Mouse (Mus musculus) heart, embryonic 15.5 days (tissue): ENCODE data around the gene Naa60. TPM values are rescaled to one million over a fixed set of nuclear protein-coding genes. Genes with fewer than 3 reads are reported as not detected.

Experiments used
- ATAC-seq: fragments of 200-750 bp; cut with Nextera tagmentation; replicated peaks from 2 replicates; pipeline ENCODE4 v1.8.0; 2017; ENCODE audit warnings: low read depth, moderate TSS enrichment; ENCODE audit not compliant: insufficient number of reproducible peaks, insufficient read depth, low FRiP score
- H3K27ac ChIP-seq: fragments of 300-500 bp; sonication (generic); 2 replicates; pipeline ENCODE4 v1.5.1; 2015; ENCODE audit warnings: mild to moderate bottlenecking, inconsistent platforms
- H3K27me3 ChIP-seq: fragments of 300-500 bp; sonication (generic); 2 replicates; pipeline ENCODE4 v1.6.1; 2015; ENCODE audit warnings: inconsistent platforms
- H3K36me3 ChIP-seq: fragments of 300-500 bp; sonication (generic); 2 replicates; pipeline ENCODE4 v1.6.1; 2015; ENCODE audit warnings: mild to moderate bottlenecking, inconsistent platforms
- H3K4me1 ChIP-seq: fragments of 300-500 bp; sonication (generic); replicated peaks from 2 replicates; pipeline ENCODE4 v1.6.1; 2015; ENCODE audit warnings: inconsistent platforms
- H3K4me2 ChIP-seq: fragments of 300-500 bp; sonication (generic); 2 replicates; pipeline ENCODE4 v1.6.1; 2015; ENCODE audit warnings: inconsistent platforms, mild to moderate bottlenecking, moderate library complexity
- H3K4me3 ChIP-seq: fragments of 300-500 bp; sonication (generic); 2 replicates; pipeline ENCODE4 v1.5.1; 2015; ENCODE audit warnings: mild to moderate bottlenecking, inconsistent platforms
- H3K9ac ChIP-seq: fragments of 300-500 bp; sonication (generic); 2 replicates; pipeline ENCODE4 v1.6.1; 2015; ENCODE audit warnings: mild to moderate bottlenecking, inconsistent platforms
- H3K9me3 ChIP-seq: fragments of 300-500 bp; sonication (generic); replicated peaks from 2 replicates; pipeline ENCODE4 v1.6.1; 2016; ENCODE audit warnings: inconsistent platforms
- WGBS: fragments of 180-500 bp; shearing (Covaris S2); methylation state at CpG from one replicate; pipeline ENCODE4 v1.1.7; 2015; ENCODE audit warnings: mixed read lengths; 5-methylcytosine and 5-hydroxymethylcytosine counted together
- microRNA-seq: library from miRNA; unstranded; fragments of <30 nt; microRNA quantifications from one replicate; pipeline ENCODE4, GENCODE M21; 2016
- polyA plus RNA-seq: library from polyadenylated mRNA; unstranded; fragments of >200 nt; fragmentation: Nextera tagmentation; extraction: Ambion mirVana; gene quantifications from 2 replicates; pipeline ENCODE4 v1.2.1, GENCODE M21; 2015

Gene Naa60
- polyA plus RNA-seq, 1 experiment from 2014 or later = 29.6 TPM

DNA sequence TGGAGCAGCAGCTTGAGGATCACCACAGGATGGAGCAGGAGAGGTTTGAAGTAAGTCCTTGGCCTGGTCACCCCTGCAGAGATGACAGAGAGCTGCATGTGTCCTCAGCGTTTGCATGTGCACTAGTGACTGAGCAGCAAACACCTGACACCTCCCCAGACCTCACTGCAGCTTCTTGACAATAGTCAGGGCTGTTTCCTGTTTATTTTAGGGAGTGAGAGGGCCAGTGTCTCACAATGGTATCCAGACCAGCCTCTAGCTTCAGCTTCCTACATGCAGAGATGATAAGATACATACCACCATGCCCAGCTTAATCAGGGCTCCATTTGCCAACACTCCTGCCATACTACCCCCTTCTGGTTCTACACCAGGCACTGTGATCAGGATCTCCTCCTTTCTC is 56.4 kb downstream of the Naa60 start:
- H3K27ac ChIP-seq = no peak overlapping the region
- H3K9me3 ChIP-seq = no peaks in the 10 kb centered on the region
- H3K27me3 ChIP-seq = no peaks in the 10 kb centered on the region
- H3K4me1 ChIP-seq = no peaks in the 10 kb centered on the region
- H3K4me2 ChIP-seq = no peak overlapping the region
- ATAC-seq = no peak
- no peak overlapping the region for H3K9ac ChIP-seq
- no peak overlapping the region for H3K4me3 ChIP-seq
- H3K36me3 ChIP-seq = peaks cover 39% of the 10 kb centered on the region
- WGBS = 58% methylated on average over 1 of the region's 1 CpGs

DNA sequence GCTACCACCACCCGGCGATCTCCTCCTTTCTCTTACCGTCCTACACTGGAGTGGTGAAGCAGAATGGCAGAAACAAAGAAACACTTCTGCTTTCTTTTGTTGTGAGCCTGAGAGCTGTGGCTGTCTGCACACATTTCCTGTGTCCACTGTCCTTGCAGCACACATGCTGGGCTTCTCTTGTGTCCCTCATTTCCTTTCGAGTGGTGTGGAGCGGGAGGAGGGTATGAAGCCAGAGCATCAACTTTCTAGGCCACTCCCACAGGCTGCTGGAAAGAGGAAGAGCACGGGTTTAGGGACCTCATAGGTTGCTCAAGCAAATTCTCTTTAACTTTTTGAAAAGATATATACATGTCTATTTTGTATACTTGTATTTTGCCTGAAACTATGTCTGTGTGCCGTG is 57.0 kb downstream of the Naa60 start:
- Histone ChIP-seq H3K4me2 (no peak overlapping the region), H3K4me3 (no peak overlapping the region), H3K9ac (no peak overlapping the region), H3K36me3 (peaks cover 35% of the 10 kb centered on the region), H3K27ac (no peak overlapping the region), H3K9me3 (no peaks in the 10 kb centered on the region), H3K4me1 (no peaks in the 10 kb centered on the region), H3K27me3 (no peaks in the 10 kb centered on the region)
- WGBS = 72% methylated on average over 7 of the region's 7 CpGs
- ATAC-seq = no peak

DNA sequence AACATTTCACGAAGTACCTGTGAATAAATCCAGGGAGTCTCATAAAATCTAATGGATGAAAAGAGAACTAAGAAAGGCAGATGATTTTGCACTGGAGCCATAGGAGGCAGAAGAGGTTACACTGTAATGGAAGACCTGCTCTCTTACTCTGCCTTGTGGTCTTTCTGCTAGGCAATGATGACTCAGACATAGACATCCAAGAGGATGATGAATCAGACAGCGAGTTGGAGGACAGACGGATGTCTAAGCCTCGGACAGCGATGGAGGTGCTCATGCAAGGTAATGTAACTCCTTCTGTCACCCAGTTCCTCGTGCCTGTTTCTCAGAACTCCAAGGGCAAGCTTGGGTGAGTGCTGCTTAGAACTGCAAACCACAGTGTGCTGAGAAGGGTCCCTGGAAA is 61.4 kb downstream of the Naa60 start:
- H3K4me2 ChIP-seq = no peak overlapping the region
- no peak overlapping the region for H3K9ac ChIP-seq
- 86% methylated on average over 6 of the region's 6 CpGs for WGBS
- no peaks in the 10 kb centered on the region for H3K4me1 ChIP-seq
- no peaks in the 10 kb centered on the region for H3K27me3 ChIP-seq
- ATAC-seq = no peak
- H3K36me3 ChIP-seq = peaks cover 36% of the 10 kb centered on the region
- no peak overlapping the region for H3K27ac ChIP-seq
- no peak overlapping the region for H3K4me3 ChIP-seq
- no peaks in the 10 kb centered on the region for H3K9me3 ChIP-seq

DNA sequence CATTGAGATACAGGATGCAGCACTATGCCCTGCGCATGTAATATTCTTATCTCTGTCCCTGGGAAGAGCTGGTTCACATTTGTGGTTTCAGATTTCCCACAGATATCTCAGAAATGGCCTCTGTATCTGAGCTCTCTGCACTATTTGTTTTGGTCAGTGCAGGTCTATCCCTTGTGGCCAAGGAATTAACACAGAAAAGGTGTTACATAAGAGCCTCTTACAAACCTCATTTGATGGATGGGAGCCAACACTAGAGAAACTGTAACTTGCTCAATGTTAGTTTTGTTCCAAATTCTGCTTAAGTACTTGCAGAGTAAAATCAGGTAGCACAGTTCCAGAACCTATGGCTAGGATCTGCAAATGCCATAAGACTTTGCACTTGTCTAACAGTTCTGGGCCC is 61.9 kb downstream of the Naa60 start:
- peaks cover 36% of the 10 kb centered on the region for H3K36me3 ChIP-seq
- 92% methylated on average over 1 of the region's 1 CpGs for WGBS
- H3K9ac ChIP-seq = no peak overlapping the region
- H3K9me3 ChIP-seq = no peaks in the 10 kb centered on the region
- no peak overlapping the region for H3K4me3 ChIP-seq
- no peak overlapping the region for H3K27ac ChIP-seq
- H3K4me1 ChIP-seq = no peaks in the 10 kb centered on the region
- ATAC-seq = no peak
- no peaks in the 10 kb centered on the region for H3K27me3 ChIP-seq
- no peak overlapping the region for H3K4me2 ChIP-seq

DNA sequence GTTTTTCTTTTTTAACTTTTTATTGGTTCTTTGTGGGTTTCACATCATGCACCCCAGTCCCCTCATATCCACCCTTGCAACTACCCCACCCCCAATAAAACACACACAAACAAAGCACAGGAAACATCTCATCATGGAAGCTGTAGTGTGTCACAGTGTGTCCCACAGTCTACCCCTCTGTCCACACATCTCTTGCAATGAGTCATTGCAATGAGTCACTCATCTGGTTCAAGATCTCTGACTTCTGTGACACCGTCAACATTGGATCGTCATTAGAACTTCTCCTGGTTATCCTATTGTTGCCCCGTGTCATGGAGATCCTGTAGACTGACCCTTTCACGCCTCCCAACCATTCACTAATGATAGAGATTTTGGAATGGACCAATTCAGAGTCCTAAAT is 62.5 kb downstream of the Naa60 start:
- H3K4me1 ChIP-seq = no peaks in the 10 kb centered on the region
- H3K9ac ChIP-seq = no peak overlapping the region
- 79% methylated on average over 4 of the region's 4 CpGs for WGBS
- no peak overlapping the region for H3K27ac ChIP-seq
- H3K27me3 ChIP-seq = no peaks in the 10 kb centered on the region
- H3K9me3 ChIP-seq = no peaks in the 10 kb centered on the region
- H3K4me3 ChIP-seq = no peak overlapping the region
- ATAC-seq = no peak
- H3K36me3 ChIP-seq = peaks cover 36% of the 10 kb centered on the region
- H3K4me2 ChIP-seq = no peak overlapping the region

DNA sequence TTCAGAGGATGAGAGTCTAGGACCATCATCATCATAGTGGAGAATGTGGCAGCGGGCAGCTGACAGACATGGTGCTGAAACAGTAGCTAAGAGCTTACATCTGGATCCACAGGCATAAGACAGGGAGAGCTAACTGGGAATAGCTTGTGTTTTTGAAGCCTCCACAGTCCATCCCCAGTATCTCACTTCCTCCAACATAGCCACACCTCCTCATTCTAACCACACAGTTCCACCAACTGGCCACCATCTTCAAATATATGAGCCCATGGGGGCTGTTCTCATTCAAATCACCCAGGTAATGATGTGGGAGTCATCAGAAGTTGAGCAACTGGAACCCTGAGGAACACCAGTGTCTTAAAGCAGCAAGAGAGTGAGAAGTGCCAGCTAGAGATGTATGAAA is 79.0 kb downstream of the Naa60 start:
- Histone ChIP-seq H3K4me3 (no peak overlapping the region), H3K9ac (no peak overlapping the region), H3K4me1 (no peaks in the 10 kb centered on the region), H3K27me3 (no peaks in the 10 kb centered on the region), H3K4me2 (no peak overlapping the region), H3K27ac (no peak overlapping the region), H3K9me3 (no peaks in the 10 kb centered on the region), H3K36me3 (no peaks in the 10 kb centered on the region)
- 73% methylated on average over 1 of the region's 1 CpGs for WGBS
- no peak for ATAC-seq

Small RNAs within 50 kb of the gene (microRNA-seq; reads per million reads assigned to microRNA genes)
- gene Gm23493 = not detected

Other genes with a start within 250 kb of the Naa60 start
- 0.09 TPM in 1 of 2 replicates, not detected in the other for gene Mefv, start 154.3 kb upstream of the Naa60 start, polyA plus RNA-seq
- gene Zfp263, start 128.3 kb upstream of the Naa60 start, polyA plus RNA-seq = 26.5 and 33.1 TPM in 2 replicates
- not detected in 2 replicates for gene Olfr15, start 41.5 kb upstream of the Naa60 start, polyA plus RNA-seq
- gene Zfp174, start 25.1 kb upstream of the Naa60 start, polyA plus RNA-seq = 0.71 and 0.77 TPM in 2 replicates
- 5.3 and 5.4 TPM in 2 replicates for gene Zfp597, start 12.2 kb downstream of the Naa60 start, polyA plus RNA-seq
- gene Gm20695, start 12.3 kb downstream of the Naa60 start, polyA plus RNA-seq = 0.58 and 0.93 TPM in 2 replicates
- gene 1700037C18Rik, start 36.3 kb downstream of the Naa60 start, polyA plus RNA-seq = 7.7 and 8.5 TPM in 2 replicates
- gene Cluap1, start 36.4 kb downstream of the Naa60 start, polyA plus RNA-seq = 14.2 and 15.6 TPM in 2 replicates
- gene Nlrc3, start 104.3 kb downstream of the Naa60 start, polyA plus RNA-seq = 1.3 and 2.2 TPM in 2 replicates
- gene Slx4, start 131.4 kb downstream of the Naa60 start, polyA plus RNA-seq = 8.3 and 10.6 TPM in 2 replicates
- gene Dnase1, start 164.6 kb downstream of the Naa60 start, polyA plus RNA-seq = 2.5 and 3.7 TPM in 2 replicates
- 102 and 110 TPM in 2 replicates for gene Trap1, start 205.5 kb downstream of the Naa60 start, polyA plus RNA-seq